Mouse (Mus musculus): Measurements from ENCODE around the gene Lca5l. TPM values are rescaled to one million over a fixed set of nuclear protein-coding genes. Genes with fewer than 3 reads are reported as not detected.
A peak's percentile ranks its signal among the peaks of the same experiment; 100 is the strongest.

Lca5l gene
- polyA plus RNA-seq (2012; rRNA removed), result 0.06 and 0.11 TPM in 2 replicates

DNA sequence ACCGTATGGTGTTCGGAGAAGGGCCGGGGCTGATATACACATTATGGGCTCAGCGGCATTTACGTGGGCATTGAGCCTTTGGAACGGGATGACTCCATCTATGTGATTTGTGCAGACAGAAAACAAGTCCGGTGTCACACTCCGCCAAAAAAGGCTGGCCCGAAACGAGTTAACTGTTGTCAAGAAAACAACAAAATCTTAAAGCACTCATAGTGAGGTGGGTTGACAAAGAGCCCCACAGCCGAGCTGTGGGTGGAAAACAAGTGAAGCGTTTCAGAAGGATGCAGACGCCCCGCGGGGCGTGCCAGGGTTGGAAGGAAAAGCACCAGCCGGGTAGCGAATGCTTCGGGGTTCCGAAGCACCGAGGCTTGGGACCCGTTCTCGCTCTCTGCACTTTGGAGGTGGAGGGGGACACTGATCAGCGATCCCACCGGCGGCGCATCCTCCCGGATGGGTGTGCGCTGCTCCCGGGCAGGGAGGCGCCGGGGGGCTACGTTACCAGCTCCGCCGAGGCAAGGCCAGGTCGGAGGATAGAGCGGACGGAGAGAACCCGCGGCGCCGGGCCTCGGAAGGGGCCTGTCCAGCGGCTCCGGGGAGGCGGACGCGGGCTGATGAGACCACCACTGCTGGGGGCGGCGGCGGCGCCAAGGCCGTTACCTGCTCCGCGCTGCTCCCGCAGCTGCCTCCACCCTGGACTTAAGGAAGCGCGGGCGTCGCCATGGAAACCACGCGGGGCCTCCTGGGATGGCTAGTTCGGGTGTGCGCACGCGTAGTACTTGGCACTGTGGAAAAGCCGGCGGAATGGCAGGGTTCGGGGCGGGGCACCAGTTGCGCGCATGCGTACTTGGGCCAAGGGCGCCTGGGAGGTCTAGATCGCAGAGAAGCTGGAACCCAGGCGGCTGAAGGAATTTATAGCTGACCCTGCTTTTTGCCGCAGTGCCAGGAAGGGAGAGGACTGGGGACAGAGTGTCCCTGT is at the start of gene Lca5l:
Gene Lca5l, minus strand, starts transcription at position 741 of the 976 bp plus-strand sequence.
- under 1% methylated on average over 77 of the region's 77 CpGs for WGBS
- Histone ChIP-seq H3K4me3 (ENCODE audit: low read depth, low read length) (peak within 1 kb of the TSS; percentile 85), H3K36me3 (ENCODE audit: control insufficient read depth, insufficient read depth, low read length) (no peaks in the 10 kb centered on the region), H3K27me3 (ENCODE audit: control insufficient read depth, insufficient read depth, low read length) (no peaks in the 10 kb centered on the region; the same call in none of the 2 replicates), H3K27ac (ENCODE audit: insufficient read depth, low read depth, low read length) (no peak within 1 kb of the TSS), H3K4me1 (ENCODE audit: control insufficient read depth, insufficient read depth, insufficient read length, low read length) (peaks cover 6% of the 10 kb centered on the region; the same call in 1 of the 2 replicates)
- no peak for TF ChIP-seq CTCF (IDR thresholded peaks at IDR 0.05; ENCODE audit: extremely low read depth, insufficient read length, insufficient replicate concordance, low read depth, low read length)
- peak; percentile 52 for TF ChIP-seq POLR2A (IDR thresholded peaks at IDR 0.05; ENCODE audit: low read depth, low read length)

GRCm38 (mm10) chr16:96235366-96235970 is 43.4 kb upstream of the Lca5l start, which contains the start of gene B3galt5:
Gene B3galt5, plus strand, starts transcription at chr16:96235801.
- 75% methylated on average over 17 of the region's 17 CpGs for WGBS
- H3K36me3 ChIP-seq (ENCODE audit: control insufficient read depth, insufficient read depth, low read length), result no peaks in the 10 kb centered on the region
- H3K4me3 ChIP-seq (ENCODE audit: low read depth, low read length), result no peak within 1 kb of the TSS
- TF ChIP-seq POLR2A (IDR thresholded peaks at IDR 0.05; ENCODE audit: low read depth, low read length), result no peak
- no peak for TF ChIP-seq CTCF (IDR thresholded peaks at IDR 0.05; ENCODE audit: extremely low read depth, insufficient read length, insufficient replicate concordance, low read depth, low read length)
- no peaks in the 10 kb centered on the region for H3K27me3 ChIP-seq (ENCODE audit: control insufficient read depth, insufficient read depth, low read length)
- H3K27ac ChIP-seq (ENCODE audit: insufficient read depth, low read depth, low read length), result no peak within 1 kb of the TSS
- no peaks in the 10 kb centered on the region for H3K4me1 ChIP-seq (ENCODE audit: control insufficient read depth, insufficient read depth, insufficient read length, low read length)

DNA sequence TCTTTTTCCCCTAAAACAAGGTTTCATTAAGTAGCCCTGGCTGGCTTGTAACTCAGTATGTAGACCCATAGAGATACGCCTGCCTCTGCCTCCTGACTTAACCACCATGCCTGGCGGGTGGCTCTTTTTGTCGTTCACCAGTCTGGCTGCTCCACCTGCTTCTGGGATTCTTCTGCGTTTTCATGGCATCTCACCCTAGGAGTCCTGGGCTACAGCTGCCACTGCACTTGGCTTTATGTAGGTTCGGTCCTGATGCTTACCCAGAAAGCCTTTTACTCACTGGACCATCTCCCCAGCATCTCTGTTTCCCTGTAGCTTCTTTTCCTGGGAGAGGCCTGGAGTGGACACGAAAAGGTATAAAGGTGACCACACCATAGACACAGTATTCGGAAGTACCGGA is 41.9 kb upstream of the Lca5l start:
- no peak overlapping the region for H3K4me3 ChIP-seq (ENCODE audit: low read depth, low read length)
- no peaks in the 10 kb centered on the region for H3K27me3 ChIP-seq (ENCODE audit: control insufficient read depth, insufficient read depth, low read length)
- H3K4me1 ChIP-seq (ENCODE audit: control insufficient read depth, insufficient read depth, insufficient read length, low read length), result no peaks in the 10 kb centered on the region
- no peak for TF ChIP-seq CTCF (IDR thresholded peaks at IDR 0.05; ENCODE audit: extremely low read depth, insufficient read length, insufficient replicate concordance, low read depth, low read length)
- TF ChIP-seq POLR2A (IDR thresholded peaks at IDR 0.05; ENCODE audit: low read depth, low read length), result no peak
- WGBS, result 89% methylated on average over 8 of the region's 8 CpGs
- no peaks in the 10 kb centered on the region for H3K36me3 ChIP-seq (ENCODE audit: control insufficient read depth, insufficient read depth, low read length)
- H3K27ac ChIP-seq (ENCODE audit: insufficient read depth, low read depth, low read length), result no peak overlapping the region

- H3K4me1 ChIP-seq (ENCODE audit: control insufficient read depth, insufficient read depth, insufficient read length, low read length), result peaks cover 7% of the 10 kb centered on the region; the same call in 1 of the 2 replicates
- no peaks in the 10 kb centered on the region for H3K27me3 ChIP-seq (ENCODE audit: control insufficient read depth, insufficient read depth, low read length)
- H3K4me3 ChIP-seq (ENCODE audit: low read depth, low read length), result no peak overlapping the region
- no peak overlapping the region for H3K27ac ChIP-seq (ENCODE audit: insufficient read depth, low read depth, low read length)
- WGBS, result 88% methylated on average over 8 of the region's 8 CpGs
- TF ChIP-seq CTCF (IDR thresholded peaks at IDR 0.05; ENCODE audit: extremely low read depth, insufficient read length, insufficient replicate concordance, low read depth, low read length) (no peak), POLR2A (IDR thresholded peaks at IDR 0.05; ENCODE audit: low read depth, low read length) (no peak)
- H3K36me3 ChIP-seq (ENCODE audit: control insufficient read depth, insufficient read depth, low read length), result no peaks in the 10 kb centered on the region
Observed at GRCm38 (mm10) chr16:96231974-96232373, 39.9 kb upstream of the Lca5l start.

DNA sequence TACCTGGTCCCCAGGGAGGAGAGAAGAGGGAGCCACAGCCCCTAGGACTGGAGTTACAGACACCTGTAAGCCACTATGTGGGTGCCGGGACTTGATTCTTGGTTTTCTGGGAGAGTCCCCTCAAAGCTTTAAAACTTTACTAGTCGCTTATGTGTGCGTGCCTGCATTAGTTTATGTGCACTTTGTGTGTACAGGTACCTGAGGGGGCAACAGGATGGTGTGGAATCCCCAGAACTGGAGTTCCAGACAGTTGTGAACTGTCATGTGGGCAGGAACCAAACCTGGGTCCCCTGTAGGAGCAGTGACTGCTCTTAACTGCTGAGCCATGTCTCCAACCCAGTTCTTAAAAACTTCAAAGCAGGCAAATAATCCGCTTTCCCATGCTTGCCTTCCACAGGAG is 39.2 kb upstream of the Lca5l start:
- no peak overlapping the region for H3K27ac ChIP-seq (ENCODE audit: insufficient read depth, low read depth, low read length)
- WGBS, result 95% methylated on average over 4 of the region's 4 CpGs
- H3K36me3 ChIP-seq (ENCODE audit: control insufficient read depth, insufficient read depth, low read length), result no peaks in the 10 kb centered on the region
- H3K4me3 ChIP-seq (ENCODE audit: low read depth, low read length), result no peak overlapping the region
- no peaks in the 10 kb centered on the region for H3K27me3 ChIP-seq (ENCODE audit: control insufficient read depth, insufficient read depth, low read length)
- H3K4me1 ChIP-seq (ENCODE audit: control insufficient read depth, insufficient read depth, insufficient read length, low read length), result peaks cover 7% of the 10 kb centered on the region; the same call in 1 of the 2 replicates
- no peak for TF ChIP-seq CTCF (IDR thresholded peaks at IDR 0.05; ENCODE audit: extremely low read depth, insufficient read length, insufficient replicate concordance, low read depth, low read length)

GRCm38 (mm10) chr16:96230411-96230810 is 38.3 kb upstream of the Lca5l start:
- Histone ChIP-seq H3K4me1 (ENCODE audit: control insufficient read depth, insufficient read depth, insufficient read length, low read length) (peaks cover 7% of the 10 kb centered on the region; the same call in 1 of the 2 replicates), H3K4me3 (ENCODE audit: low read depth, low read length) (no peak overlapping the region), H3K27ac (ENCODE audit: insufficient read depth, low read depth, low read length) (no peak overlapping the region), H3K36me3 (ENCODE audit: control insufficient read depth, insufficient read depth, low read length) (no peaks in the 10 kb centered on the region), H3K27me3 (ENCODE audit: control insufficient read depth, insufficient read depth, low read length) (no peaks in the 10 kb centered on the region)
- 30% methylated on average over 11 of the region's 11 CpGs for WGBS
- TF ChIP-seq CTCF (IDR thresholded peaks at IDR 0.05; ENCODE audit: extremely low read depth, insufficient read length, insufficient replicate concordance, low read depth, low read length) (peak; percentile 93), POLR2A (IDR thresholded peaks at IDR 0.05; ENCODE audit: low read depth, low read length) (no peak)
